Mouse (Mus musculus): Measurements from ENCODE around the gene Stk38l.
"Not testable (repeated sequence)": the region's sequence is repeated elsewhere in the genome, so short reads cannot be mapped to it uniquely, and the experiment has no call there.

Stk38l gene

GRCm38 (mm10) chr6:146733554-146733953, 8.8 kb downstream of the Stk38l start:
- DNase-seq (ENCODE audit: low read depth, low spot score) = no peak

DNA sequence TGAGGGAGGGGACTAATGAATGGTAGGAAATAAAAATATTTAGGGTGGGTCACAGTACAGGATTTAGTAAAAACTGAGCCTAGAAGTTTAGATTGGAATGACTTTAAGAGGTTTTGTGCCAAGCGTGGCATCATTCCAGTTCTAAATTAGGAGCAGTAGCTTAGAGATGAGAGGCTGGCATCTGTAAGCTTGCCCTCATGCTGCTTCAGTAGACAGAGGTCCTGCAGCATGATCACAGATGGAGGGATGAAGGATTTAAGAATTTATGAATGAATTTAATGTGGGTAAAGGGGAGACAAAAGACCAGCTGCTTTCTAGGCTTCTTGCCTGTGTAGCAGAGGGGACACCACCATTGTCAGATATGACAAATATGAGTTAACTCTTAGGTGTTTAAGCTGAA, 14.1 kb downstream of the Stk38l start:
- peak; percentile 80 for DNase-seq (ENCODE audit: low read depth, low spot score)

DNA sequence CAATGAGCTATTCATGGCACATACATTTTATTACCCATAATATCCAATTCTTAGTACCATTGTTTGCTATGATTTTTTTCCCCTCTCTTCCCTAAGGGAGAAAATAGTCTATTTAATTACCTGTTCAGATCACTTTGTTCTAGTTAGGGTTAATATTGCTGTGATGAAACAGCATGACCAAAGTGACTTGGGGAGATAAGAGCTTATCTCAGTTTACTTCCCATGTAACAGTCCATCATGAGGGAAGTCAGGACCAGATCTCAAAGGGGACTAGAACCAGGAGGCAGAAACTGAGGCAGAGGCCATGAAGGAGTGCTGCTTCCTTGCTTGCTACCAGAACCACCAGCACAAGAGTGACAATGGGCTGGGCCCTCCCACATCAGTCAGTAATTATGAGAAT, 15.9 kb downstream of the Stk38l start:
- no peak for DNase-seq (ENCODE audit: low read depth, low spot score)

- DNase-seq (ENCODE audit: low read depth, low spot score) = no peak
These were observed 17.3 kb downstream of the Stk38l start for GRCm38 (mm10) chr6:146741986-146742635.

DNA sequence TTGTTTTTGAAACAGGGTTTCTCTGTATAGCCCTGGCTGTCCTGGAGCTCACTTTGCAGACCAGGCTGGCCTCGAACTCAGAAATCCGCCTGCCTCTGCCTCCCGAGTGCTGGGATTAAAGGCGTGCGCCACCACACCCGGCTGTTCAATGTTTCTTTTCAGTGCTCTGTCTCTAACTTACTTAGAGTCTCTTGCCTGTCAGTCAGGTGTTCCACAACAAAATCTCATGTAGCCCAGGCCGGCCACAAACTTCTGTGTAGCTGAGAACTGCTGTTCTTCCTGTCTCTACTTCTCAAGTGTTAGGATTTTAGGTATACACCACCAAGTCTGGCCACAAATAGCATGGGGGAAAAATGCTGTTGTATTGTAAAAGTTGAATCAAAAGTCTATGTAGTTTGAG, 19.5 kb downstream of the Stk38l start:
- DNase-seq (ENCODE audit: low read depth, low spot score) = not testable (repeated sequence)

DNA sequence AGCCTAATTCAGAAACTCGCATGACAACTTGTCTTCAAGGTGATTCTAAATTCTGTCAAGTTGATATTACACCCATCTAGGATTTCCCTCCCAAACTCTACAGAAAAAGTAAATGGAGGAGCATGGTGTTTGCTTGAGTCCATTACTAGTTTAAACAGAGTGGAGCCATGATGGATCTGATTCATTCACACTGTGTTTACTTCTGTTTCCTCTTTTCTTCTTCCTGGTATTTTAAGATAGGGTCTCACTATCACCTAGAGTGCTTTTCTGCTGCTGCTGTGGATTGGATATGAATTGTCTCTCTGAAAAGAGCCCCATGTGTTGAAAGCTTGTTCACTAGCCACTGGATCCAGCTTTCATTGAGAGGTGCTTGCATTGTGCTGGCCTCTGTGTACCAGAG, 20.4 kb downstream of the Stk38l start:
- no peak for DNase-seq (ENCODE audit: low read depth, low spot score)

DNA sequence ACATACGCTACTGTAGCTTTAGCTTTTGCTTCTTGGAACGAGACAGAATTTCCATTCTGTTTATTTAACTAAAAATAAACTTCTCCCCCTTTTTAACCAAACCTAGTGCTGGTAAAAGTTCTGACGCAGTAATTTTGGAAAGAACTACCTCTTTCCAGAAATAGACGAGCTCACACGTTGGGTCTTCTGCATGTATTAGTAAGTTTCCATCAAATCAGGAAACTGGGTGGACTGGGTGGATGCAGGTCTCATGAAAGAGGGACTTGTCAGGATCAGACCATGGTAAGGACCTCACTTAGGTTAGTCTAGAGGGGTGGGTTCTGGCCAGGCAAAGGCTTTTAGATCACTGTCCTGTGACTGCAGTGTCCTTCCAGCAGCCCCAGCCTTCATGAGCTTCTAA, 21.8 kb downstream of the Stk38l start:
- peak; percentile 30 for DNase-seq (ENCODE audit: low read depth, low spot score)

- no peak for DNase-seq (ENCODE audit: low read depth, low spot score)
These were observed 22.3 kb downstream of the Stk38l start for GRCm38 (mm10) chr6:146747057-146747456.

- DNase-seq (ENCODE audit: low read depth, low spot score) = no peak
These were observed 23.5 kb downstream of the Stk38l start for GRCm38 (mm10) chr6:146748271-146748670.

- DNase-seq (ENCODE audit: low read depth, low spot score) = peak; percentile 42
These were observed 26.9 kb downstream of the Stk38l start for GRCm38 (mm10) chr6:146751671-146752070.

GRCm38 (mm10) chr6:146752178-146752577, 27.4 kb downstream of the Stk38l start:
- DNase-seq (ENCODE audit: low read depth, low spot score) = no peak

GRCm38 (mm10) chr6:146752612-146753011, 27.8 kb downstream of the Stk38l start:
- no peak for DNase-seq (ENCODE audit: low read depth, low spot score)

DNA sequence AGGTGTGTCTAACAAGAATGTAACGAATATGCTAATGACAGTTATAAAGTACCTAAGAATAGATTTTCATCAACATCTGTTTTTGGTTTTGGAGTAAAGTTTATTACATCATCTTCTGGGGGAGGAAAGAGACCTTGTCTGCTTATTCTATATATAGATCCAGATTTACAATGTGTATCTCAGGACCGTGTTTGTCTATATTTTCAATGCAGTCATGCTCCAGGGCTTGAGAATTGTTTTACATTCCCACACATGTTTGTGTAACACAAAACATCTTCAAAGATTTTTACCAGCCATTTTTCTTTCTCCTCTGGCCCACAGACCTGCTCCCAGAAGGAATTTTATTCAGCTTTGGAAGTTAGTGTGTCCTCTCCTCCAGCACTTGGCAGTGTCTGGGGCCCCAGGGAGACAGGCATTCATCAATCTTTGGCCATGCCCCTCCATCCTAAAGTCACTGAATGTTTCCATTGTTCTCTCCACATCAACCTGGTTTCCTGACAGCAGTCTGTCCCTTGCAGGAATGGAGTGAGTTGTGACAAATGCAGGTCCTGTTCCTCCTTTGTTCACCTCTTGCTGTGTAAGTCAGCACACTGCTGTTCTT, 28.9 kb downstream of the Stk38l start:
- DNase-seq (ENCODE audit: low read depth, low spot score) = no peak

DNA sequence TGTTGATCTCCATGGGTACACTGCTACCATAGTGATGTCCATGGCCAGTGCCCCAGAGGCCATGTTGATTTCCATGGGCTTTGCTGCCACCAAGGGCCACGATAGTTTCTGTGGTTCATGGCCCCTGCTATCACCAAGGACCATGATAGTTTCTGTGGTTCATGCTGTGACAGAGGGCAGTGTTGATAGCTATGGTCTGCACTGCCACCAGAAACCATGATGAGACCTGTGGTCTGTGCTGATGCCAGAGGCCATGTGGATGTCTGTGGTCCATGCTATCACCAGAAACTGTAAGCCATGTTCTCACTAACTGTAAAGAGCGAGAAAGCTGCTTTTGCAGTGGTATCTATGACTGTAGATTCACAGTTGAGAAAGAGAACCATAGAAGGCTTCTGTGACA, 30.3 kb downstream of the Stk38l start:
- DNase-seq (ENCODE audit: low read depth, low spot score) = no peak

- no peak for DNase-seq (ENCODE audit: low read depth, low spot score)
These were observed 30.9 kb downstream of the Stk38l start for GRCm38 (mm10) chr6:146755679-146756078.

DNA sequence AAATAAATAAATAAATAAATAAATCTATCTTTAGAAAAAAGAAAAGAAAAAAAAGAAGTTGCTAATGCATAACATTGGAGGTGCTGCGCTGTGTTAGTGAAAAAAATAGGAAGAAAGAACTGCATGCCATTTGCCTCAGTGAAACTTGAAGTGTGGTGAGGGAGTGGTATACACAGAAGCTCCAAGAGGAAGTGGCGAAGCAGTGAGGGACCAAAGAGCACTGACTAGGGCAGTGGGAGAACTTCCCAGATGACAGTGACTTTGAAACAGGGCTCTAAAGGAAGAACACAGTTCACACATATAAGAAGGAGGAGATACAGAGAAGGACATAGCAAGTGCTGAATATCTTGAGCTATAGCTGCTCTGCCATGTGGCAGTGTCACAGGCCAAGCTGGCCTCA, 34.2 kb downstream of the Stk38l start:
- DNase-seq (ENCODE audit: low read depth, low spot score) = no peak

- no peak for DNase-seq (ENCODE audit: low read depth, low spot score)
These were observed 35.2 kb downstream of the Stk38l start for GRCm38 (mm10) chr6:146760022-146760421.

DNA sequence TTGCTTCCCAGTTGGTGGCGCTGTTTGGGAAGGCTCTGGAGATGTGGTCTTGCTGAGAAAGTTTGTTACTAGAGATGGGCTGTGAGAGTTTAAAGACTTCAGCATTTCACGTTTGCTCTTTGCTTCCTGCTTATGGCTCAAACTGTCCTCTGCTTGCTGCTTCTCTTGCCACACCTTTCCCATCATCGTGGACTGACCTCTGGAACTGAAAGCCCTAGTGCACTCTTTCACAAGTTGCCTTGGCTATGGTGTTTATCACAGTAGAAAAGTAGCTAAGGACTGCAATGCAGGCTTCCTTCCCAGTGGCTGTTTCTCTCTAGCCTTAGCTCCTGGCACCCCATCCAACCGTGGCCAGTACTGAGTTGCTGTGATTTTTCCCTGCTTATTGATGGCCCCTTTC, 35.9 kb downstream of the Stk38l start:
- DNase-seq (ENCODE audit: low read depth, low spot score) = no peak

- peak; percentile 53 for DNase-seq (ENCODE audit: low read depth, low spot score)
These were observed 37.6 kb downstream of the Stk38l start for GRCm38 (mm10) chr6:146762264-146762898.

GRCm38 (mm10) chr6:146764593-146764992, 39.8 kb downstream of the Stk38l start:
- DNase-seq (ENCODE audit: low read depth, low spot score) = no peak

DNA sequence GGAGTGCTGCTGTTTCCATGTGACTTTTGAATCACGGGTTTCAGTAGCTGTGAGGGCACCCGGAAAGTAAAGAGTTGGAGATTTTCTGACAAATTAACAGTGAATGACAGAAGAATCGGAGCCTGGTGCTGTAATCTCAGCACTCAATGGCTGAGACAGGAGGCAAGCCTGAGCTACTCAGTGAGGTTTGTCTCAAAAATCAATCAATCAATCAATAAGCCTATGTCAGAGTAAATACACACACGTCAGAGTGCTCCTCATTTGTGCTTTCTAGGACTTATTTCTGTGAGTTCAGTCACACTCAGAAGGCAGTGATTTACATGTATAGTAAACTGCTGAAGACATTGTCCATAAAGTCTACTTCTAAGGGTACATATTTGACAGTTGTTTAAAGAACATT, 40.5 kb downstream of the Stk38l start:
- DNase-seq (ENCODE audit: low read depth, low spot score) = no peak

DNA sequence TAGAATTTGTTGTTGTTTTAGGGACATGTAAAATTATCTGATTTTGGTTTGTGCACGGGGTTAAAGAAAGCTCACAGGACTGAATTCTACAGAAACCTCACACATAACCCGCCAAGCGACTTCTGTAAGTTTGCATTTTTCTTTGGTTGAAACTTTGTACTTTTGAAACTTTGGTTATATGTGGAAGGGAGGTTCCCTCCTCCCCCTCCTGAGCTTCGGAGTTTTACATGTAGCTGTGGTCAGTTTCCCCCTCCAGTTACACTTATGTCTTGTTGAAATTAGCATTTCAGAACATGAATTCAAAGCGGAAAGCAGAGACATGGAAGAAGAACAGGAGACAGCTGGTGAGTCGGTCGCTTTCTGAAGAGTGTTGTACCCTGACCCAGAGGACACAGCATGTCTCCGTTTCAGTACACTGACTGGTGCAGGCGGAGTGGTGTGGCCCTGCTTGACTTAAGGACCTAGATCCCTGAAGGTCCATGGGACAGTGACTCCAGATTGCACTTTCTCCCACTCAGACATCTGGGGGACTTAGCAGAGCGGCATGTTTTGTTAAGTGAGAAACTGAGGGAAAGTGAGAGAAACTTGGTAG, 44.1 kb downstream of the Stk38l start:
- DNase-seq (ENCODE audit: low read depth, low spot score) = no peak

Data from brain, adult 2 months (tissue).